ENCODE assay signal across 13 mouse cellular contexts in genomic region chr1:166819420-166819819, GRCm38 (mm10).
DNase-seq lines count a peak whose midpoint lies in the region; ATAC-seq lines count a peak whose summit lies in the region.
"Had no signal": no experiment of that assay in that cellular context is flagged by ENCODE, and none has a peak within 500 bp of the region (broad histone marks: within the 10 kb centered on the region; RNA-seq: fewer than 3 reads in every experiment).

No protein-coding gene starts in this region.

- H3K4me1 ChIP-seq in lung, embryonic 15.5 days, result no peaks in the 10 kb centered on the region
- H3K4me1 ChIP-seq in heart, embryonic 15.5 days (replicated peaks), result no peaks in the 10 kb centered on the region
- H3K4me1 ChIP-seq: forebrain, embryonic 12.5 days had no signal

- H3K27ac ChIP-seq in lung, embryonic 15.5 days, result 0 out of 2 replicates have a peak overlapping the region, but pooled peaks have one; percentile 33
- H3K27ac ChIP-seq in heart, embryonic 15.5 days, result peak overlapping the region; percentile 49
- H3K27ac ChIP-seq: forebrain, embryonic 12.5 days had no signal

- no peaks in the 10 kb centered on the region for H3K9me3 ChIP-seq in lung, embryonic 15.5 days
- no peaks in the 10 kb centered on the region for H3K9me3 ChIP-seq in heart, embryonic 15.5 days (replicated peaks)
- H3K9me3 ChIP-seq: forebrain, embryonic 12.5 days had no signal

- no peak overlapping the region for H3K9ac ChIP-seq in lung, embryonic 15.5 days
- no peak overlapping the region for H3K9ac ChIP-seq in heart, embryonic 15.5 days
- H3K9ac ChIP-seq: forebrain, embryonic 12.5 days had no signal

- ATAC-seq in lung, embryonic 15.5 days (ENCODE audit: borderline replicate concordance, extremely low read depth, low FRiP score, low TSS enrichment), result no peak
- peak; percentile 82 for ATAC-seq in common myeloid progenitor, adult 5-6 weeks (replicated peaks; ENCODE audit: low read depth, poor library complexity, severe bottlenecking)
- peak; percentile 55; the same call in 1 of the 2 replicates for ATAC-seq in heart, embryonic 15.5 days (replicated peaks; ENCODE audit: insufficient number of reproducible peaks, insufficient read depth, low FRiP score, low read depth)
- peak; percentile 44 for ATAC-seq in megakaryocyte, adult 5-6 weeks (ENCODE audit: poor library complexity, severe bottlenecking)

- H3K36me3 ChIP-seq in lung, embryonic 15.5 days, result no peaks in the 10 kb centered on the region
- H3K36me3 ChIP-seq in heart, embryonic 15.5 days, result no peaks in the 10 kb centered on the region
- H3K36me3 ChIP-seq: forebrain, embryonic 12.5 days had no signal

- no peak overlapping the region for H3K4me2 ChIP-seq in lung, embryonic 15.5 days
- no peak overlapping the region for H3K4me2 ChIP-seq in heart, embryonic 15.5 days
- H3K4me2 ChIP-seq: forebrain, embryonic 12.5 days had no signal

- no peaks in the 10 kb centered on the region for H3K27me3 ChIP-seq in lung, embryonic 15.5 days
- H3K27me3 ChIP-seq in heart, embryonic 15.5 days, result no peaks in the 10 kb centered on the region
- H3K27me3 ChIP-seq: forebrain, embryonic 12.5 days had no signal

- no peak for DNase-seq in lung, postnatal 36 days
- no peak for DNase-seq in adrenal gland, adult 2 months
- DNase-seq in gastrocnemius, adult 18-20 months (ENCODE audit: low spot score), result no peak
- no peak for DNase-seq in right cerebral cortex, postnatal 4 days
- DNase-seq: cerebellum, adult 9-10 months; kidney, postnatal 36 days; left cerebral cortex, postnatal 4 days; midbrain, embryonic 14.5 days had no signal

- WGBS in lung, embryonic 15.5 days, result 48% methylated on average over 7 of the region's 7 CpGs
- 42% methylated on average over 7 of the region's 7 CpGs for WGBS in heart, embryonic 15.5 days

- no peak overlapping the region for H3K4me3 ChIP-seq in lung, embryonic 15.5 days
- H3K4me3 ChIP-seq in heart, embryonic 15.5 days, result no peak overlapping the region
- H3K4me3 ChIP-seq: forebrain, embryonic 12.5 days had no signal
